Mouse (Mus musculus) lung, embryonic 16.5 days (tissue): ENCODE data around the gene Sfxn4. TPM values are rescaled to one million over a fixed set of nuclear protein-coding genes. Genes with fewer than 3 reads are reported as not detected.

ENCODE experiments used
- ATAC-seq: fragments of 200-750 bp; cut with Nextera tagmentation; 2 replicates; pipeline ENCODE4 v1.8.0; 2017; ENCODE audit warnings: low read depth, mild to moderate bottlenecking, moderate library complexity
- H3K27ac ChIP-seq: fragments of 300-500 bp; sonication (generic); 2 replicates; pipeline ENCODE4 v1.5.1; 2014; ENCODE audit warnings: mild to moderate bottlenecking, control low read depth, low read length
- H3K27me3 ChIP-seq: fragments of 300-500 bp; sonication (generic); 2 replicates; pipeline ENCODE4 v1.6.1; 2014; ENCODE audit warnings: low read depth, low read length, mixed read lengths; ENCODE audit not compliant: control insufficient read depth, insufficient read depth
- H3K36me3 ChIP-seq: fragments of 300-500 bp; sonication (generic); 2 replicates; pipeline ENCODE4 v1.6.1; 2014; ENCODE audit warnings: low read length; ENCODE audit not compliant: control insufficient read depth, insufficient read depth
- H3K4me1 ChIP-seq: fragments of 300-500 bp; sonication (generic); replicated peaks from 2 replicates; pipeline ENCODE4 v1.6.1; 2014; ENCODE audit warnings: low read length, mixed read lengths; ENCODE audit not compliant: control insufficient read depth, insufficient read depth
- H3K4me2 ChIP-seq: fragments of 300-500 bp; sonication (generic); 2 replicates; pipeline ENCODE4 v1.6.1; 2014; ENCODE audit warnings: low read depth, low read length, control low read depth
- H3K4me3 ChIP-seq: fragments of 300-500 bp; sonication (generic); 2 replicates; pipeline ENCODE4 v1.5.1; 2014; ENCODE audit warnings: mild to moderate bottlenecking, low read length, control low read depth
- H3K9ac ChIP-seq: fragments of 300-500 bp; sonication (generic); 2 replicates; pipeline ENCODE4 v1.6.1; 2014; ENCODE audit warnings: low read length, control low read depth
- H3K9me3 ChIP-seq: fragments of 300-500 bp; sonication (generic); 2 replicates; pipeline ENCODE4 v1.6.1; 2016; ENCODE audit warnings: low read length; ENCODE audit not compliant: control insufficient read depth
- WGBS: fragments of 180-500 bp; shearing (Covaris S2); extraction: QIAGEN DNeasy Blood & Tissue Kit; methylation state at CpG from one replicate; pipeline ENCODE4 v1.1.7; 2014; 5-methylcytosine and 5-hydroxymethylcytosine counted together
- polyA plus RNA-seq: library from polyadenylated mRNA; unstranded; fragments of >200 nt; fragmentation: Nextera tagmentation; extraction: Ambion mirVana; gene quantifications from 2 replicates; pipeline ENCODE4 v1.2.1, GENCODE M21; 2015

Sfxn4 gene
- polyA plus RNA-seq, 1 experiment from 2014 or later: 6.0 TPM

DNA sequence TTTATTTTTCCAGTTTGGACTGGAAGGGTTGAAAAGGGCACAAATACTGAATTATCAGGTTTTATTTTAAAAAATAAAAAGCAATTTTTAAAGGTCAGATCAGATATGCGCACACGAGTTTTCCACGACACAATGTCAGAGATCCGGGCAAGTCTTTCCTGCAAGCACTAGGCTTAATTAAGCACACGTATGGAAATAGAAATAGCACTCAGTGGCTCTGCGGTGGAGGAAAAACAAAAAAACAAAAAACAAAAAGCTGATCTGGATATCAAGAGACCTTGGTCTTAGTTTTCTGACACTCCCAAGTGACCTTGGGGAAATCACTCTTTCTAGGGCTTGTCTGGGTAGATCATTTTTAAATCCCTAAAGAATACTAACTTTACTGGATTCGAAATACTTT lies 71.8 kb downstream of the Sfxn4 start:
- peak overlapping the region; percentile 80 for H3K4me2 ChIP-seq
- H3K4me3 ChIP-seq: peak overlapping the region; percentile 100
- H3K27me3 ChIP-seq: no peaks in the 10 kb centered on the region
- WGBS: 1% methylated on average over 7 of the region's 7 CpGs
- H3K9ac ChIP-seq: peak overlapping the region; percentile 97
- H3K36me3 ChIP-seq: no peaks in the 10 kb centered on the region
- no peak for ATAC-seq
- no peaks in the 10 kb centered on the region for H3K9me3 ChIP-seq
- peaks cover 17% of the 10 kb centered on the region for H3K4me1 ChIP-seq
- H3K27ac ChIP-seq: peak overlapping the region; percentile 99; the same call in 1 of the 2 replicates

- ATAC-seq: no peak
- no peaks in the 10 kb centered on the region for H3K27me3 ChIP-seq
- no peaks in the 10 kb centered on the region for H3K36me3 ChIP-seq
- H3K4me3 ChIP-seq: peak overlapping the region; percentile 44
- H3K9me3 ChIP-seq: no peaks in the 10 kb centered on the region
- H3K4me1 ChIP-seq: peaks cover 17% of the 10 kb centered on the region
- peak overlapping the region; percentile 63 for H3K4me2 ChIP-seq
- 24% methylated on average over 6 of the region's 6 CpGs for WGBS
- peak overlapping the region; percentile 57; the same call in 1 of the 2 replicates for H3K9ac ChIP-seq
- no peak overlapping the region for H3K27ac ChIP-seq
These were observed 72.9 kb downstream of the Sfxn4 start for GRCm38 (mm10) chr19:60788214-60788960.

DNA sequence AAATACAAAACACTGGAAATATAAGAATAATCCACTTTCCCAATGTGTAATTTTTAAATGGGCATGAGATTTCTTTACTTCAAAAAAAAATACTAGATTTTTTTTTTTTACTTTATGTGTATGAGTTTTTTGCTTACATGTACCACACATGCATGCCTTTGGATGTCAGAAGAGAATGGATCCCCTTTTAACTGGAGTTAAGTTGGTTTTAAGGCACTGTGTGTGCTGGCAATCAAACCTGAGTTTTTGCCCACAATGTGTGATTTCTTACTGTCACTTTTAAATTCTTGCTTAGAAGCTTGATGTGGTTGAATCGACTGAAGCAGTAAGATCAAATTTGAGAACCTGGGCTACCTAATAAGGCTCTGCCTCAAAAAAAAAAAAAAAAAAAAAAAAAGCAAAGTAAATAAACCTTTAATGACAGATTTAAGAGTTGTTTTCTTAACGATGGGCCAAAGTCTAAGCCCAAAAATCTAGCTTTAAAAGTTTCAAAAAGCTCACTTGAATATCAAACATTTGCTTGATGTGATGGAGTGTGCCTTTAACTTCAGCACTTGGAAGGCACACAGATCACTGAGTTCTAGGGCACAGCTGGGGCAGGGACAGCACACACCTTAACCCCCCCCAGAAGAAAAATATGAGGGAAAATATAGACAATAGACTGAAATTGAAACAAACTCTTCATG lies 73.7 kb downstream of the Sfxn4 start:
- ATAC-seq: no peak
- Histone ChIP-seq H3K4me1 (peaks cover 17% of the 10 kb centered on the region), H3K9me3 (no peaks in the 10 kb centered on the region), H3K27ac (no peak overlapping the region), H3K4me3 (no peak overlapping the region), H3K27me3 (no peaks in the 10 kb centered on the region), H3K9ac (no peak overlapping the region), H3K4me2 (peak overlapping the region; percentile 43; the same call in 1 of the 2 replicates), H3K36me3 (no peaks in the 10 kb centered on the region)
- WGBS: 38% methylated on average over 2 of the region's 2 CpGs

Other genes with a start within 250 kb of the Sfxn4 start
- gene Nanos1, start 105.5 kb downstream of the Sfxn4 start, polyA plus RNA-seq: 1.1 TPM in 2 replicates
- 125 TPM in 2 replicates for gene Eif3a, start 70.8 kb downstream of the Sfxn4 start, polyA plus RNA-seq
- 30.9 and 33.7 TPM in 2 replicates for gene Fam45a, start 49.9 kb downstream of the Sfxn4 start, polyA plus RNA-seq
- gene Prdx3, start 13.1 kb upstream of the Sfxn4 start, polyA plus RNA-seq: 111 and 120 TPM in 2 replicates
- gene Grk5, start 28.3 kb upstream of the Sfxn4 start, polyA plus RNA-seq: 3.5 and 4.9 TPM in 2 replicates